Mouse (Mus musculus) limb, embryonic 15.5 days (tissue): ENCODE measurements at regions not wholly inside any gene's neighbourhood (a gene's known extent, or its start where the extent isn't known, plus 50 kb on each side); places are given as distances from the start of the nearest gene placed in this dataset.

Source experiments
- ATAC-seq: fragments of 200-750 bp; cut with Nextera tagmentation; 2 replicates; pipeline ENCODE4 v1.8.0; 2017; ENCODE audit warnings: low read depth, moderate TSS enrichment; ENCODE audit not compliant: insufficient number of reproducible peaks, low FRiP score, low TSS enrichment
- H3K27ac ChIP-seq: fragments of 300-500 bp; sonication (generic); 2 replicates; pipeline ENCODE4 v1.5.1; 2015; ENCODE audit warnings: moderate library complexity, mild to moderate bottlenecking, inconsistent platforms
- H3K27me3 ChIP-seq: fragments of 300-500 bp; sonication (generic); 2 replicates; pipeline ENCODE4 v1.6.1; 2015; ENCODE audit warnings: inconsistent platforms
- H3K36me3 ChIP-seq: fragments of 300-500 bp; sonication (generic); 2 replicates; pipeline ENCODE4 v1.6.1; 2015; ENCODE audit warnings: inconsistent platforms
- H3K4me1 ChIP-seq: fragments of 300-500 bp; sonication (generic); 2 replicates; pipeline ENCODE4 v1.6.1; 2015; ENCODE audit warnings: inconsistent platforms
- H3K4me2 ChIP-seq: fragments of 300-500 bp; sonication (generic); 2 replicates; pipeline ENCODE4 v1.6.1; 2015; ENCODE audit warnings: mild to moderate bottlenecking, inconsistent platforms
- H3K4me3 ChIP-seq: fragments of 300-500 bp; sonication (generic); 2 replicates; pipeline ENCODE4 v1.5.1; 2015; ENCODE audit warnings: mild to moderate bottlenecking, inconsistent platforms
- H3K9ac ChIP-seq: fragments of 300-500 bp; sonication (generic); 2 replicates; pipeline ENCODE4 v1.6.1; 2015; ENCODE audit warnings: inconsistent platforms
- H3K9me3 ChIP-seq: fragments of 300-500 bp; sonication (generic); 2 replicates; pipeline ENCODE4 v1.6.1; 2016; ENCODE audit warnings: inconsistent platforms
- WGBS: fragments of 180-500 bp; shearing (Covaris S2); methylation state at CpG from one replicate; pipeline ENCODE4 v1.1.7; 2015; 5-methylcytosine and 5-hydroxymethylcytosine counted together

- H3K4me3 ChIP-seq, result no peak overlapping the region
- H3K4me1 ChIP-seq, result peaks cover 9% of the 10 kb centered on the region
- no peak overlapping the region for H3K27ac ChIP-seq
- H3K9ac ChIP-seq, result no peak overlapping the region
- H3K27me3 ChIP-seq, result no peaks in the 10 kb centered on the region
- H3K4me2 ChIP-seq, result no peak overlapping the region
- ATAC-seq, result no peak
- no peaks in the 10 kb centered on the region for H3K36me3 ChIP-seq
- no peaks in the 10 kb centered on the region for H3K9me3 ChIP-seq
- 83% methylated on average over 6 of the region's 6 CpGs for WGBS
These were observed 227.5 kb downstream of the Gm12728 start for GRCm38 (mm10) chr4:106017065-106017646.

GRCm38 (mm10) chr4:106018936-106019335 is 229.3 kb downstream of the Gm12728 start:
- Histone ChIP-seq H3K36me3 (no peaks in the 10 kb centered on the region), H3K4me1 (peaks cover 9% of the 10 kb centered on the region), H3K27me3 (no peaks in the 10 kb centered on the region), H3K4me2 (no peak overlapping the region), H3K27ac (no peak overlapping the region), H3K9me3 (no peaks in the 10 kb centered on the region), H3K9ac (no peak overlapping the region), H3K4me3 (no peak overlapping the region)
- 87% methylated on average over 4 of the region's 4 CpGs for WGBS
- no peak for ATAC-seq

DNA sequence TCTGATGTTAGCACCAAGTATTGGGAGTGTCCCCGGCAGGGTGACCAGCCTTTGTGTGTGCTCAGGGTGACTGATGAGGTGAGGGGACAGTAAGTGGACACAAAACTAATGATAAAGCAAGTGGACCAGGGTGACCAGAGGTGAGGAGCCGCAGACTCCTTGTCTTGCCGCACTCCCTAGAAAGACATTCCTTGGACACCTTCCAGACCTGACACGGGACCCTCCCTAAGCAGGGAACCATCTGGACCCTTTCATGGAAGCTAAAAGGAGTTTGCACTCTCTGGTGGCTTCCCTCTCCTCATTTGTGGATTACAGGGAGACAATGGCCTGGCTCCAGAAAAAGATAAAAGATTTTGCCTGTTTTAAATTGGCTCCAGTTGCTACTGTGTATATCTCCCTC is 230.7 kb downstream of the Gm12728 start:
- H3K36me3 ChIP-seq, result no peaks in the 10 kb centered on the region
- peaks cover 12% of the 10 kb centered on the region for H3K4me1 ChIP-seq
- 29% methylated on average over 4 of the region's 4 CpGs for WGBS
- peak; percentile 4; the same call in 1 of the 2 replicates for ATAC-seq
- no peaks in the 10 kb centered on the region for H3K9me3 ChIP-seq
- H3K9ac ChIP-seq, result no peak overlapping the region
- no peak overlapping the region for H3K4me3 ChIP-seq
- H3K4me2 ChIP-seq, result no peak overlapping the region
- H3K27ac ChIP-seq, result no peak overlapping the region
- no peaks in the 10 kb centered on the region for H3K27me3 ChIP-seq

DNA sequence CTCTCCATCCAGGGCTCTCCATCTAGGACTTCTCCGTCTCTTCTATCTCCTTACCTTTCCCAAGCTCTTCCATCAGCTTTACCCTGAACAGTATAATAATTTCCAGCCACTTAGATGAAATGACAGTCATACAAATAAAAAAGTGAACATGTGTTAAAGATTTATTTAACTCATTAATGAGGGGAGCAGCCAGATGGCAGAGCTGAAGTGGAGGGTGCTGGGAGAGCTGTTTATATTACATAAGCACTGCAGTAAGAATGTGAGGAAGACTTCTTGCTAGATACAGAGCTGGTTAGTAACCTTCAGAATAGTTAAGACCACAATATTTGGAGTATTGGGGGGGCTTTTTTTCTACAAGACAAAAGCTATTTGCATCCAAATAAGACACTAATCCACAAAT is 234.9 kb downstream of the Gm12728 start:
- Histone ChIP-seq H3K27ac (no peak overlapping the region), H3K4me1 (peaks cover 35% of the 10 kb centered on the region), H3K9ac (no peak overlapping the region), H3K4me3 (no peak overlapping the region), H3K27me3 (no peaks in the 10 kb centered on the region), H3K9me3 (no peaks in the 10 kb centered on the region), H3K4me2 (no peak overlapping the region), H3K36me3 (no peaks in the 10 kb centered on the region)
- WGBS, result 51% methylated on average over 1 of the region's 1 CpGs
- no peak for ATAC-seq

GRCm38 (mm10) chr4:106025966-106026637 is 236.4 kb downstream of the Gm12728 start:
- Histone ChIP-seq H3K27me3 (no peaks in the 10 kb centered on the region), H3K36me3 (no peaks in the 10 kb centered on the region), H3K27ac (peak overlapping the region; percentile 29; the same call in 1 of the 2 replicates), H3K4me3 (no peak overlapping the region), H3K9ac (no peak overlapping the region), H3K4me1 (peaks cover 26% of the 10 kb centered on the region), H3K9me3 (no peaks in the 10 kb centered on the region), H3K4me2 (no peak overlapping the region)
- 32% methylated on average over 15 of the region's 15 CpGs for WGBS
- no peak for ATAC-seq

- Histone ChIP-seq H3K9ac (no peak overlapping the region), H3K4me3 (no peak overlapping the region), H3K4me1 (peaks cover 4% of the 10 kb centered on the region; the same call in 1 of the 2 replicates), H3K36me3 (no peaks in the 10 kb centered on the region), H3K27me3 (no peaks in the 10 kb centered on the region), H3K9me3 (no peaks in the 10 kb centered on the region), H3K27ac (no peak overlapping the region), H3K4me2 (no peak overlapping the region)
- 28% methylated on average over 7 of the region's 7 CpGs for WGBS
- ATAC-seq, result no peak
These were observed 250.7 kb downstream of the Gm12728 start for GRCm38 (mm10) chr4:106040376-106040775.

GRCm38 (mm10) chr4:106042456-106042855 is 252.8 kb downstream of the Gm12728 start:
- Histone ChIP-seq H3K27me3 (no peaks in the 10 kb centered on the region), H3K9me3 (no peaks in the 10 kb centered on the region), H3K4me2 (no peak overlapping the region), H3K9ac (no peak overlapping the region), H3K4me3 (no peak overlapping the region), H3K4me1 (peaks cover 4% of the 10 kb centered on the region; the same call in 1 of the 2 replicates), H3K27ac (no peak overlapping the region), H3K36me3 (no peaks in the 10 kb centered on the region)
- WGBS, result 45% methylated on average over 3 of the region's 3 CpGs
- no peak for ATAC-seq

- Histone ChIP-seq H3K36me3 (no peaks in the 10 kb centered on the region), H3K4me2 (no peak overlapping the region), H3K9me3 (no peaks in the 10 kb centered on the region), H3K9ac (no peak overlapping the region), H3K4me1 (no peaks in the 10 kb centered on the region; the same call in 1 of the 2 replicates), H3K27ac (no peak overlapping the region), H3K27me3 (no peaks in the 10 kb centered on the region), H3K4me3 (no peak overlapping the region)
- no peak for ATAC-seq
- 82% methylated on average over 9 of the region's 9 CpGs for WGBS
These were observed 254.0 kb downstream of the Gm12728 start for GRCm38 (mm10) chr4:106043661-106044060.

DNA sequence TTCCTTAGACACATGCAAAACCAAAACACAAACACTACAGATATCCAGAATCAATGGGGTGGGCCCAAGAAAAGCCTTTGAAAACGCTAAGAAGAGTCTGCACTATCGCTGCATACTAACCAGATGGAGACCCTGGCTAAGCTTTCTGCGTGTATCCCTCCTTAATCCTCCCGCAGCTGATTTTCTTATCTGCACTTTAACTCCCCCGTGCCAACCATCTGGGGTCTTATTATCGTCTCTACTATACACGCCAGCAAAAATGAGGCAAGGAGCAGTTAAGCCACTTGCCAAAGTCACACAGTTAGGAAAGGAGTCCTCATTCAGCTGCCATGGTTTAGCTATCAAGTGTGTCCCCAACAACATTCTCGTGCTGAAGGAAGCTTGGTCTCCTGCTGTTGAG is 258.4 kb downstream of the Gm12728 start:
- ATAC-seq, result no peak
- no peaks in the 10 kb centered on the region for H3K9me3 ChIP-seq
- no peak overlapping the region for H3K9ac ChIP-seq
- no peaks in the 10 kb centered on the region for H3K27me3 ChIP-seq
- 72% methylated on average over 8 of the region's 8 CpGs for WGBS
- H3K4me1 ChIP-seq, result no peaks in the 10 kb centered on the region
- no peak overlapping the region for H3K27ac ChIP-seq
- no peak overlapping the region for H3K4me2 ChIP-seq
- H3K36me3 ChIP-seq, result no peaks in the 10 kb centered on the region
- no peak overlapping the region for H3K4me3 ChIP-seq

- Histone ChIP-seq H3K4me2 (no peak overlapping the region), H3K27ac (no peak overlapping the region), H3K9ac (no peak overlapping the region), H3K4me3 (no peak overlapping the region), H3K9me3 (no peaks in the 10 kb centered on the region), H3K4me1 (peaks cover 6% of the 10 kb centered on the region; the same call in 1 of the 2 replicates), H3K36me3 (no peaks in the 10 kb centered on the region), H3K27me3 (no peaks in the 10 kb centered on the region)
- WGBS, result 73% methylated on average over 8 of the region's 8 CpGs
- ATAC-seq, result no peak
These were observed 259.1 kb downstream of the Gm12728 start for GRCm38 (mm10) chr4:106048797-106049196.

GRCm38 (mm10) chr4:106049880-106050279 is 260.2 kb downstream of the Gm12728 start:
- no peak for ATAC-seq
- Histone ChIP-seq H3K9ac (no peak overlapping the region), H3K36me3 (no peaks in the 10 kb centered on the region), H3K9me3 (no peaks in the 10 kb centered on the region), H3K27ac (no peak overlapping the region), H3K4me3 (no peak overlapping the region), H3K27me3 (no peaks in the 10 kb centered on the region), H3K4me1 (peaks cover 6% of the 10 kb centered on the region; the same call in 1 of the 2 replicates), H3K4me2 (no peak overlapping the region)
- WGBS, result 65% methylated on average over 3 of the region's 3 CpGs

DNA sequence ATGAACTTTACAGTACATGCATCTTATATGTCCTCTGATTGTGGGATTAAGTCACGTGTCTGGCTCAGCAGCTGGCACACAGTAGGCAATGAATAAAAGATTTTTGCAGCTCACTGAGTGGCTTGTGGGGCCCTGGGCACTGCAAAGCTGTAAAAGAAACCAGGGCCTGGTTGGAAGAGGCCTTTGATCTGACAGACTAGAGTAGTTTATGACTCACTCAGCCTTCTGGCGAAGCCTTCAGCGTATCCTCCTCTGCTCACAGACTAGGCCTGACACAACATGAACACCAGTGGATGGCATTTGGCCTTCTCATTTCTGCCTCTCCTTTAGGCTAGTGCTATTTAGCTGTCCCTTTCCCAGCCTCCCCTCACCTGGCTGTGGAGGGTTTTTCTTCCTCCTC is 260.6 kb downstream of the Gm12728 start:
- WGBS, result 43% methylated on average over 3 of the region's 3 CpGs
- no peak for ATAC-seq
- no peak overlapping the region for H3K4me2 ChIP-seq
- no peak overlapping the region for H3K4me3 ChIP-seq
- H3K9ac ChIP-seq, result no peak overlapping the region
- H3K27me3 ChIP-seq, result no peaks in the 10 kb centered on the region
- no peaks in the 10 kb centered on the region for H3K36me3 ChIP-seq
- no peaks in the 10 kb centered on the region for H3K9me3 ChIP-seq
- no peak overlapping the region for H3K27ac ChIP-seq
- peaks cover 6% of the 10 kb centered on the region; the same call in 1 of the 2 replicates for H3K4me1 ChIP-seq
